Mouse (Mus musculus) G1E (cell line): ENCODE measurements around the gene Arhgef1. TPM values are rescaled to one million over a fixed set of nuclear protein-coding genes. Genes with fewer than 3 reads are reported as not detected.
A peak's percentile ranks its signal among the peaks of the same experiment; 100 is the strongest.

Source experiments
- ATAC-seq: 2 replicates; pipeline ENCODE4 v1.8.0; 2016; ENCODE audit warnings: mild to moderate bottlenecking; ENCODE audit not compliant: insufficient number of reproducible peaks, poor library complexity, low FRiP score, severe bottlenecking; ENCODE audit errors: extremely low read depth
- DNase-seq: peaks from one replicate; pipeline ENCODE4 v3.0.0; 2012; ENCODE audit warnings: low spot score
- H3K27me3 ChIP-seq: 2 replicates; pipeline ENCODE4 v1.6.1; 2012; ENCODE audit warnings: mild to moderate bottlenecking, low read length, inconsistent platforms; ENCODE audit not compliant: insufficient read depth
- H3K36me3 ChIP-seq: replicated peaks from 2 replicates; pipeline ENCODE3; 2012; ENCODE audit warnings: mild to moderate bottlenecking, inconsistent platforms
- H3K4me1 ChIP-seq: 2 replicates; pipeline ENCODE4 v1.6.1; 2012; ENCODE audit warnings: low read depth, low read length, inconsistent platforms, mixed read lengths; ENCODE audit not compliant: insufficient read depth
- H3K4me3 ChIP-seq: 2 replicates; pipeline ENCODE4 v1.5.1; 2012; ENCODE audit warnings: low read depth, mild to moderate bottlenecking, inconsistent platforms, low read length, moderate library complexity, mixed read lengths
- H3K9me3 ChIP-seq: replicated peaks from 2 replicates; pipeline ENCODE4 v1.6.1; 2012; ENCODE audit warnings: inconsistent platforms
- CTCF ChIP-seq: IDR thresholded peaks from 2 replicates; pipeline ENCODE4 v1.5.1; 2012; ENCODE audit warnings: low read depth, low read length, inconsistent platforms, mixed read lengths
- GATA1 ChIP-seq: IDR thresholded peaks from 2 replicates; pipeline ENCODE4 v1.6.1; 2012; ENCODE audit warnings: borderline replicate concordance, low read length, inconsistent platforms, mixed read lengths
- GATA2 ChIP-seq: IDR thresholded peaks from 2 replicates; pipeline ENCODE4 v1.6.1; 2012; ENCODE audit warnings: low read depth, low read length, inconsistent platforms, borderline replicate concordance
- POLR2AphosphoS5 ChIP-seq: IDR thresholded peaks from 2 replicates; pipeline ENCODE4 v1.6.1; 2012; ENCODE audit warnings: low read depth, low read length, inconsistent platforms; ENCODE audit not compliant: insufficient replicate concordance
- TAL1 ChIP-seq: conservative IDR thresholded peaks from 2 replicates; pipeline ENCODE4 v1.6.1; 2012; ENCODE audit warnings: low read depth, low read length, inconsistent platforms, mixed read lengths
- polyA plus RNA-seq: library from polyadenylated mRNA; stranded (reverse); fragments of >175 nt; gene quantifications from 2 replicates; pipeline ENCODE4 v1.2.3, GENCODE M21; 2012
- total RNA-seq, 2 experiments: library from RNA; stranded (forward) in 1 of 2; stranded (reverse) in 1 of 2; fragments of 200-1000 nt in 1 of 2; fragments of >200 nt in 1 of 2; fragmentation: Nextera tagmentation in 1 of 2; gene quantifications; 2 replicates each; pipeline ENCODE4 v1.2.3; 2014 to 2017

Gene Arhgef1
- total and polyA plus RNA-seq, 3 experiments: 48.2 to 371 (median 97.4) TPM

- Histone ChIP-seq H3K27me3 (peaks cover under 1% of the 10 kb centered on the region; the same call in 1 of the 2 replicates), H3K4me1 (peaks cover 43% of the 10 kb centered on the region), H3K36me3 (peaks cover 24% of the 10 kb centered on the region), H3K9me3 (no peaks in the 10 kb centered on the region), H3K4me3 (no peak overlapping the region)
- TF ChIP-seq POLR2AphosphoS5 (no peak), GATA2 (no peak), TAL1 (no peak), CTCF (no peak), GATA1 (no peak)
- no peak for ATAC-seq
- no peak for DNase-seq
Measured at GRCm38 (mm10) chr7:24973208-24973607, 70.5 kb downstream of the Arhgef1 start.

- Histone ChIP-seq H3K27me3 (peaks cover 7% of the 10 kb centered on the region), H3K36me3 (peaks cover 20% of the 10 kb centered on the region), H3K4me3 (no peak overlapping the region), H3K4me1 (peaks cover 49% of the 10 kb centered on the region), H3K9me3 (no peaks in the 10 kb centered on the region)
- no peak for DNase-seq
- TF ChIP-seq GATA1: no peak
- no peak for TF ChIP-seq POLR2AphosphoS5
- TF ChIP-seq CTCF: no peak
- no peak for TF ChIP-seq TAL1
- no peak for TF ChIP-seq GATA2
- ATAC-seq: no peak
Measured at GRCm38 (mm10) chr7:24973902-24974301, 71.2 kb downstream of the Arhgef1 start.

GRCm38 (mm10) chr7:24974893-24975595 lies 72.3 kb downstream of the Arhgef1 start:
- peaks cover 49% of the 10 kb centered on the region for H3K4me1 ChIP-seq
- peak overlapping the region; percentile 47; the same call in 1 of the 2 replicates for H3K4me3 ChIP-seq
- DNase-seq: peak; percentile 59
- H3K36me3 ChIP-seq: peaks cover 11% of the 10 kb centered on the region
- H3K27me3 ChIP-seq: peaks cover 14% of the 10 kb centered on the region
- TF ChIP-seq GATA2 (no peak), CTCF (peak; percentile 69)
- no peak for ATAC-seq
- H3K9me3 ChIP-seq: no peaks in the 10 kb centered on the region

Other genes with a start within 250 kb of the Arhgef1 start
- gene Tex101, start 226.2 kb upstream of the Arhgef1 start, total RNA-seq (2014; fragmentation: Nextera tagmentation): not detected in 2 replicates
- gene Tex101, start 226.2 kb upstream of the Arhgef1 start, total RNA-seq (2017): 0.16 TPM in 1 of 2 replicates, not detected in the other
- not detected in 2 replicates for gene Tex101, start 226.2 kb upstream of the Arhgef1 start, polyA plus RNA-seq
- gene BC049730, start 193.7 kb upstream of the Arhgef1 start, total RNA-seq (2014; fragmentation: Nextera tagmentation): not detected in 2 replicates
- gene BC049730, start 193.7 kb upstream of the Arhgef1 start, total RNA-seq (2017): not detected in 2 replicates
- gene BC049730, start 193.7 kb upstream of the Arhgef1 start, polyA plus RNA-seq: not detected in 2 replicates
- gene Gm4763, start 176.0 kb upstream of the Arhgef1 start, total RNA-seq (2014; fragmentation: Nextera tagmentation): not detected in 2 replicates
- not detected in 2 replicates for gene Gm4763, start 176.0 kb upstream of the Arhgef1 start, total RNA-seq (2017)
- gene Gm4763, start 176.0 kb upstream of the Arhgef1 start, polyA plus RNA-seq: not detected in 2 replicates
- gene Cd177, start 142.6 kb upstream of the Arhgef1 start, total RNA-seq (2014; fragmentation: Nextera tagmentation): not detected in 2 replicates
- gene Cd177, start 142.6 kb upstream of the Arhgef1 start, total RNA-seq (2017): not detected in 2 replicates
- gene Cd177, start 142.6 kb upstream of the Arhgef1 start, polyA plus RNA-seq: 0.03 TPM in 1 of 2 replicates, not detected in the other
- not detected in 2 replicates for gene Ceacam10, start 125.7 kb upstream of the Arhgef1 start, total RNA-seq (2014; fragmentation: Nextera tagmentation)
- 0.17 and 0.27 TPM in 2 replicates for gene Ceacam10, start 125.7 kb upstream of the Arhgef1 start, total RNA-seq (2017)
- gene Ceacam10, start 125.7 kb upstream of the Arhgef1 start, polyA plus RNA-seq: not detected in 2 replicates
- gene Gm9844, start 40.7 kb upstream of the Arhgef1 start, total RNA-seq (2014; fragmentation: Nextera tagmentation): not detected in 2 replicates
- gene Gm9844, start 40.7 kb upstream of the Arhgef1 start, total RNA-seq (2017): not detected in 2 replicates
- 1.3 and 1.7 TPM in 2 replicates for gene Gm9844, start 40.7 kb upstream of the Arhgef1 start, polyA plus RNA-seq
- not detected in 2 replicates for gene Lypd4, start 33.0 kb upstream of the Arhgef1 start, total RNA-seq (2014; fragmentation: Nextera tagmentation)
- 0.11 and 0.17 TPM in 2 replicates for gene Lypd4, start 33.0 kb upstream of the Arhgef1 start, total RNA-seq (2017)
- not detected in 2 replicates for gene Lypd4, start 33.0 kb upstream of the Arhgef1 start, polyA plus RNA-seq
- not detected in 2 replicates for gene Dmrtc2, start 32.9 kb upstream of the Arhgef1 start, total RNA-seq (2014; fragmentation: Nextera tagmentation)
- gene Dmrtc2, start 32.9 kb upstream of the Arhgef1 start, total RNA-seq (2017): not detected in 2 replicates
- not detected in 2 replicates for gene Dmrtc2, start 32.9 kb upstream of the Arhgef1 start, polyA plus RNA-seq
- 877 and 949 TPM in 2 replicates for gene Rps19, start 18.5 kb upstream of the Arhgef1 start, total RNA-seq (2014; fragmentation: Nextera tagmentation)
- 1,262 and 1,401 TPM in 2 replicates for gene Rps19, start 18.5 kb upstream of the Arhgef1 start, total RNA-seq (2017)
- gene Rps19, start 18.5 kb upstream of the Arhgef1 start, polyA plus RNA-seq: 2,998 and 3,499 TPM in 2 replicates
- not detected in 2 replicates for gene Cd79a, start 5.5 kb upstream of the Arhgef1 start, total RNA-seq (2014; fragmentation: Nextera tagmentation)
- gene Cd79a, start 5.5 kb upstream of the Arhgef1 start, total RNA-seq (2017): 0.11 TPM in 1 of 2 replicates, not detected in the other
- gene Cd79a, start 5.5 kb upstream of the Arhgef1 start, polyA plus RNA-seq: 0.04 TPM in 1 of 2 replicates, not detected in the other
- not detected in 2 replicates for gene Gm4881, start 41.6 kb downstream of the Arhgef1 start, total RNA-seq (2014; fragmentation: Nextera tagmentation)
- not detected in 2 replicates for gene Gm4881, start 41.6 kb downstream of the Arhgef1 start, total RNA-seq (2017)
- gene Gm4881, start 41.6 kb downstream of the Arhgef1 start, polyA plus RNA-seq: not detected in 2 replicates
- gene Rabac1, start 69.8 kb downstream of the Arhgef1 start, total RNA-seq (2014; fragmentation: Nextera tagmentation): 11.7 and 17.3 TPM in 2 replicates
- gene Rabac1, start 69.8 kb downstream of the Arhgef1 start, total RNA-seq (2017): 36.3 and 49.3 TPM in 2 replicates
- 79.9 and 99.9 TPM in 2 replicates for gene Rabac1, start 69.8 kb downstream of the Arhgef1 start, polyA plus RNA-seq
- not detected in 2 replicates for gene Atp1a3, start 103.0 kb downstream of the Arhgef1 start, total RNA-seq (2014; fragmentation: Nextera tagmentation)
- gene Atp1a3, start 103.0 kb downstream of the Arhgef1 start, total RNA-seq (2017): 0.06 and 0.11 TPM in 2 replicates
- 0.04 TPM in 1 of 2 replicates, not detected in the other for gene Atp1a3, start 103.0 kb downstream of the Arhgef1 start, polyA plus RNA-seq
- gene Grik5, start 169.4 kb downstream of the Arhgef1 start, total RNA-seq (2014; fragmentation: Nextera tagmentation): 168 and 198 TPM in 2 replicates
- gene Grik5, start 169.4 kb downstream of the Arhgef1 start, total RNA-seq (2017): 75.9 and 91.3 TPM in 2 replicates
- 85.8 and 94.6 TPM in 2 replicates for gene Grik5, start 169.4 kb downstream of the Arhgef1 start, polyA plus RNA-seq
- 31.5 and 31.7 TPM in 2 replicates for gene Zfp574, start 169.7 kb downstream of the Arhgef1 start, total RNA-seq (2014; fragmentation: Nextera tagmentation)
- 14.8 and 15.4 TPM in 2 replicates for gene Zfp574, start 169.7 kb downstream of the Arhgef1 start, total RNA-seq (2017)
- 66.3 and 69.0 TPM in 2 replicates for gene Zfp574, start 169.7 kb downstream of the Arhgef1 start, polyA plus RNA-seq